Mouse (Mus musculus): ENCODE measurements at regions not wholly inside any gene's neighbourhood (a gene's known extent, or its start where the extent isn't known, plus 50 kb on each side); places are given as distances from the start of the nearest gene placed in this dataset.

DNA sequence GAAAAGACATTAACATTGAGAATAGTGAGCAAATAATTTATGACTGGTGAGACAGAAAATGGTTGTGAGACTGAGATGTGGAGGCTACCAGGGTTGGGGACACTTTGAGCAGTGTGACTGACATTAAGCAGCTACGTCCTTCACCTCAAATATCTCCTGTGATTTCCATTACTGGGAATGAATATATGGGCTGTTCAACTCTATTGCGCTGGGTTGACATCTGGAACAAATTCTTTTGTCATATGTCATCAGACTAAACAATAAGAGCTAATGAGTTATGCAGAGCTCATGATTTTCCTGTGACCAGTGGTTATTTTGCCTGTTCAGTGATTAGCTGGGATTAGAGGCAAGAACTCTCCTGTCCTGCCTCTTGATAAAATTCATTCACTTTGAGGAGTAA, 593.9 kb upstream of the Castor2 start:
- no peaks in the 10 kb centered on the region for H3K4me1 ChIP-seq (ENCODE audit: control insufficient read depth, insufficient read depth, low read length)
- 75% methylated on average over 2 of the region's 2 CpGs for whole genome bisulfite sequencing
- ATAC-seq (ENCODE audit: low read depth) = no peak
- no peak overlapping the region for H3K4me3 ChIP-seq (ENCODE audit: low read depth, low read length)
- H3K4me2 ChIP-seq (ENCODE audit: low read depth, low read length) = no peak overlapping the region
- no peak overlapping the region for H3K9ac ChIP-seq (replicated peaks; ENCODE audit: low read depth, low read length)
- no peaks in the 10 kb centered on the region for H3K36me3 ChIP-seq (ENCODE audit: control insufficient read depth, insufficient read depth, low read length)
- H3K27me3 ChIP-seq (ENCODE audit: control insufficient read depth, insufficient read depth, low read length) = no peaks in the 10 kb centered on the region
- no peaks in the 10 kb centered on the region for H3K9me3 ChIP-seq (ENCODE audit: control insufficient read depth, low read length)
- no peak overlapping the region for H3K27ac ChIP-seq (ENCODE audit: low read depth, low read length)

DNA sequence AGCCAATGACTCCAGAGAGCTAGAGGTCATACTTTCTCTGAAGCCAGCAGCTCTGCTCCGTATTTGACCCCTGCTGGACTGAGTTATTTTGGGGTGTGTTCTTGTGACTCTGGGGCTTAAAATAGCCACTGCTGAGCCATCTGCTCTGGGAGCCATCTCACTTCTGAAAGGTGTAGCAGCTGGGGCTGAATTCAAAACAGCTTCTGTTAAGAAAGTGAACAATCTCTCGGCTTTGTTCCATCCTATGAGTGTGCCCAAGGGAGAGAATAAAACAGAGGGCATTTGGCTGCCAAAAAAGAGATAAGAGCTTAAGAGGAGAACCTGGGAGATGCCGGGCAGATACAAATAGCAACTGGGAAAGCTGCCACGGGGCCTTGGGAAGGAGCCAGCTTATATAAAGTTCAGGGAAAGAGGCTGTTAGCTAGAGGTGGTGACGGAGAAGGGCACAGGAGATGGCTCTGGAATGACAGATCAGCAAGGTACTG, 611.7 kb upstream of the Castor2 start:
- Histone ChIP-seq H3K4me1 (ENCODE audit: control insufficient read depth, insufficient read depth, low read length) (0 out of 2 replicates have a peak, but pooled peaks cover 5% of the 10 kb centered on the region), H3K9ac (replicated peaks; ENCODE audit: low read depth, low read length) (no peak overlapping the region), H3K27ac (ENCODE audit: low read depth, low read length) (no peak overlapping the region), H3K4me2 (ENCODE audit: low read depth, low read length) (no peak overlapping the region), H3K4me3 (ENCODE audit: low read depth, low read length) (no peak overlapping the region), H3K9me3 (ENCODE audit: control insufficient read depth, low read length) (no peaks in the 10 kb centered on the region), H3K27me3 (ENCODE audit: control insufficient read depth, insufficient read depth, low read length) (no peaks in the 10 kb centered on the region), H3K36me3 (ENCODE audit: control insufficient read depth, insufficient read depth, low read length) (no peaks in the 10 kb centered on the region)
- no peak for ATAC-seq (ENCODE audit: low read depth)
- WGBS = 27% methylated on average over 5 of the region's 5 CpGs

DNA sequence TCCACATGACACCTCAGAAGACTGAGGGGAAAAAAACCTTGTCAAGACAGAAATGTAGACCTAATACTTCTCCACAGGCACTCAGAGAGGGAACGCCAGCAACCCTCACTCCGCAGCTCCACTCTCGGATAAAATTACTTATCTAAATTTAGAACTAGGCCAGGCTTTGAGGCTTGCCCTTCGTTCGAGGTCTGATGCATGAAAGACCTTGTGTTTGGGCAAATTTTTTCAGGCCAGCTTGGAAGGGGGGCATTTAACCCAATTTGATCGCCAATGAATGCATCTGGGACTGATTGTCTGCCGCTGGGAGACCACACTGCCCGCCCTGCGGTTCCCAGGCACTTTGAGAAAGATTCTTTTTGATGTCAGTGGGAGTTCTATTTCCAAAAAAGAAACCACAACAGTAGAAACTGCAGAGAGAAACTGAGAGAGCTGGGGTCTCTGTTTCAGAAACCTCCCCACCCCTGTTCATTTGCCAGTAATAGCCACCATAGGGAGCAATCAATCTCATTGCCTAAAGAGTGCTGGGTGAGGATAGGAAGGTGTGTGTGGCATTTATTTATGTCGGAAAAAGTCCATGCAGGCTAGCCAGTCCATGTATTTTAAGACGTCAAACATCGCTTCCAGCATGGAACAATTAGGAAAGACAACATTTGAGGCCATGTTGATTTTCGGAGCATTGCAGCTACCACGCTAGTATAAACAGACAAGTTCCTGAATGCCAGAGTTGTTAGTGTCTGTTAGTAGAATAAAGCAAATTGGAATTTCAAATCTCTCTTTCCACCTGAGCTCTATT, 617.0 kb upstream of the Castor2 start:
- Histone ChIP-seq H3K9ac (replicated peaks; ENCODE audit: low read depth, low read length) (no peak overlapping the region), H3K4me3 (ENCODE audit: low read depth, low read length) (no peak overlapping the region), H3K36me3 (ENCODE audit: control insufficient read depth, insufficient read depth, low read length) (no peaks in the 10 kb centered on the region), H3K27ac (ENCODE audit: low read depth, low read length) (no peak overlapping the region), H3K4me2 (ENCODE audit: low read depth, low read length) (no peak overlapping the region), H3K9me3 (ENCODE audit: control insufficient read depth, low read length) (no peaks in the 10 kb centered on the region), H3K4me1 (ENCODE audit: control insufficient read depth, insufficient read depth, low read length) (no peaks in the 10 kb centered on the region), H3K27me3 (ENCODE audit: control insufficient read depth, insufficient read depth, low read length) (no peaks in the 10 kb centered on the region)
- no peak for ATAC-seq (ENCODE audit: low read depth)
- 55% methylated on average over 14 of the region's 14 CpGs for WGBS

DNA sequence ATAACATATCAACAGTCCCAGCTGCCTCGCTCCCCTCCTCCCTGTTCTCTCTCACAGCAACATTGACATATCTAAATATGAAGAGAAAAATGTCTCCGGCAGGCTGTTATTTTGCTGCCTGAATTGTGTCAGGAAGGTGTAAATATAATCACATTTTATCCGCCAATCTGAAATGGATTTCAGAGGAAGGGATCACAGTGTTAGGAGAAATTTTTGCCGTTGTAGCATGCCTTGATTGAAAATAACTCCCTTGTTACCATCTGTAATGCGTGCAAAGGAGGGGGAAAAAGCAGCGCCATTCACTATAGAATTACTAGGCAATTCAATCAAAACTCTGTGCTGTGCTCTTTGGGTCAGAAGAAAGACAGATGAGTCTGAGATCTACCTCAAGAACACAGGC, 620.3 kb upstream of the Castor2 start:
- H3K9ac ChIP-seq (replicated peaks; ENCODE audit: low read depth, low read length) = no peak overlapping the region
- no peaks in the 10 kb centered on the region for H3K9me3 ChIP-seq (ENCODE audit: control insufficient read depth, low read length)
- H3K36me3 ChIP-seq (ENCODE audit: control insufficient read depth, insufficient read depth, low read length) = no peaks in the 10 kb centered on the region
- no peak overlapping the region for H3K4me3 ChIP-seq (ENCODE audit: low read depth, low read length)
- H3K27ac ChIP-seq (ENCODE audit: low read depth, low read length) = no peak overlapping the region
- no peak overlapping the region for H3K4me2 ChIP-seq (ENCODE audit: low read depth, low read length)
- no peak for ATAC-seq (ENCODE audit: low read depth)
- H3K27me3 ChIP-seq (ENCODE audit: control insufficient read depth, insufficient read depth, low read length) = no peaks in the 10 kb centered on the region
- H3K4me1 ChIP-seq (ENCODE audit: control insufficient read depth, insufficient read depth, low read length) = no peaks in the 10 kb centered on the region
- 82% methylated on average over 6 of the region's 6 CpGs for WGBS

DNA sequence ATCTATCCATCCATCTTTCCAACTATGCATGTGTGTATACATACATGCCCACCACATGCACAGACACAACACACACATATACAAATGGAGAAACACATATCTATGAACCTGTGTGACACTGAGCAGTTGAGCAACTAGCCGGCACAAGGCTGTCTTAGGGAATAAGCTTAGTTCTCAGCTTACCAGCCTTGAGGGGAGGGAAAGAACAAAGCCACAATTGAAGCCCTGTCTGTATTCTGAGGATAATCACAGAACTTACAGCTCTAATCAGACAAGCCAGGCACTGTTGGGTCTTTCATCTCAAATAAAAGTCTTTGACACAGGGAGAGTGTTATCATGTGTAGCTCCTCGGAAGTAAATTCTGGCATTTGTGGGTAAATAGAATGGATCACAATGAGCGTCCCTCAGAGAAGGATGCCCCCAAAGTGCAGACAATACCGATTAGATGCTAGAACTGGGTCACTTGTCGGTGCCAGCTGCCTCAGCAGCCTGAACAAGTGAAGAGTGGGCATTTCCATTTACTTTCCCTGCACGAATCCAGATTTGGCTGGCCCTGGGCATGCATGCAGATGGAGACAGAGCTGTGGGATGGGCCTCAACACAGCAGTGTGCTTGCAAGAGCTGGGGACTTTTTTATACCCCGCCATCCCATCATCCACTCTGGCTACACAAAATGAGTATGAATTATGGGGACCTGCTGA, 646.0 kb upstream of the Castor2 start:
- Histone ChIP-seq H3K27ac (ENCODE audit: low read depth, low read length) (no peak overlapping the region), H3K4me3 (ENCODE audit: low read depth, low read length) (no peak overlapping the region), H3K4me1 (ENCODE audit: control insufficient read depth, insufficient read depth, low read length) (no peaks in the 10 kb centered on the region), H3K4me2 (ENCODE audit: low read depth, low read length) (no peak overlapping the region), H3K9me3 (ENCODE audit: control insufficient read depth, low read length) (no peaks in the 10 kb centered on the region), H3K9ac (replicated peaks; ENCODE audit: low read depth, low read length) (no peak overlapping the region), H3K36me3 (ENCODE audit: control insufficient read depth, insufficient read depth, low read length) (no peaks in the 10 kb centered on the region), H3K27me3 (ENCODE audit: control insufficient read depth, insufficient read depth, low read length) (no peaks in the 10 kb centered on the region)
- ATAC-seq (ENCODE audit: low read depth) = peak; percentile 76
- WGBS = 38% methylated on average over 7 of the region's 7 CpGs

DNA sequence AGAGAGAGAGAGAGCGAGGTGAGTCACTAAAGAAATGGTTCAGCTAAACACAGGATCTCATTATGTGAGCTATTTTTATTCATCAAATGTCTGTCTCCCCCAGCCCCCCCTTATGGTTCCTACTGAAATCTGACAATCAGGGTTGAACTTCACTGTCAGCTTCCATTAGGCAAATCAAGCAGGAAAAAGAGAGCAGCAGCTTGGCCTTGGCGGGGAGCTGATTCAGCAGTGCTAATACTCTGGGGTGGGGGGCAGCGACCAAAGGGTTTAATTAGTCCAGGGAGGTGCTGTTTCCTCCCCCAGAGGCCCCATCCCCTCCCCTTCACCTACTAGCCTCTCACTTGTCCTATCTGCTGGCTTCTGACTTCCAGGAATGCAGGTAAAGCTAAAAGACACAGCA, 649.6 kb upstream of the Castor2 start:
- Histone ChIP-seq H3K4me3 (ENCODE audit: low read depth, low read length) (no peak overlapping the region), H3K4me2 (ENCODE audit: low read depth, low read length) (no peak overlapping the region), H3K9me3 (ENCODE audit: control insufficient read depth, low read length) (no peaks in the 10 kb centered on the region), H3K4me1 (ENCODE audit: control insufficient read depth, insufficient read depth, low read length) (no peaks in the 10 kb centered on the region), H3K9ac (replicated peaks; ENCODE audit: low read depth, low read length) (no peak overlapping the region), H3K36me3 (ENCODE audit: control insufficient read depth, insufficient read depth, low read length) (no peaks in the 10 kb centered on the region), H3K27me3 (ENCODE audit: control insufficient read depth, insufficient read depth, low read length) (no peaks in the 10 kb centered on the region), H3K27ac (ENCODE audit: low read depth, low read length) (no peak overlapping the region)
- ATAC-seq (ENCODE audit: low read depth) = no peak
- WGBS = 78% methylated on average over 3 of the region's 3 CpGs

- no peaks in the 10 kb centered on the region for H3K9me3 ChIP-seq (ENCODE audit: control insufficient read depth, low read length)
- H3K36me3 ChIP-seq (ENCODE audit: control insufficient read depth, insufficient read depth, low read length) = no peaks in the 10 kb centered on the region
- H3K4me3 ChIP-seq (ENCODE audit: low read depth, low read length) = no peak overlapping the region
- H3K9ac ChIP-seq (replicated peaks; ENCODE audit: low read depth, low read length) = no peak overlapping the region
- WGBS = 59% methylated on average over 1 of the region's 1 CpGs
- no peak for ATAC-seq (ENCODE audit: low read depth)
- H3K27me3 ChIP-seq (ENCODE audit: control insufficient read depth, insufficient read depth, low read length) = no peaks in the 10 kb centered on the region
- H3K4me2 ChIP-seq (ENCODE audit: low read depth, low read length) = no peak overlapping the region
- H3K4me1 ChIP-seq (ENCODE audit: control insufficient read depth, insufficient read depth, low read length) = no peaks in the 10 kb centered on the region
- H3K27ac ChIP-seq (ENCODE audit: low read depth, low read length) = no peak overlapping the region
These were observed 698.7 kb upstream of the Castor2 start for GRCm38 (mm10) chr5:133400826-133401225.

DNA sequence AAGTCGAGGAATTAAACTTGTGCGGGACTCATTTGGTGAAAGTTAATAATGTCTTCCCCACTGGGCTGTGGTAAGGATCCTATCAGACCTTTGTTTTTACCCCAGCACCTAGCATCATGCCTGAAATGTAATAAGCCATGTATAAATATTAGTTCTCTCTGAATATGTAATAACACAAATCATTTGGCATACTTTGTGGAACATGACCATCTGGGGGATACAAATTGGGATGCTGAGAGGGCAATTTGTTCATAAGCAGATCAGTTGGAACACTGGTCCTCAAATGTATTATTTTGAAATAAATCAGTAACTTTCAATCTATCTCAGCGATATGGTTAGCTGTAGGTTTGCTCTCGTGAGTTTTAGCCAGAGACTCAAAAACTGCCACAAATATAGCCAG, 709.6 kb upstream of the Castor2 start:
- ATAC-seq (ENCODE audit: low read depth) = no peak
- Histone ChIP-seq H3K36me3 (ENCODE audit: control insufficient read depth, insufficient read depth, low read length) (no peaks in the 10 kb centered on the region), H3K27ac (ENCODE audit: low read depth, low read length) (no peak overlapping the region), H3K9me3 (ENCODE audit: control insufficient read depth, low read length) (no peaks in the 10 kb centered on the region; the same call in 1 of the 2 replicates), H3K4me1 (ENCODE audit: control insufficient read depth, insufficient read depth, low read length) (peaks cover 9% of the 10 kb centered on the region; the same call in 1 of the 2 replicates), H3K9ac (replicated peaks; ENCODE audit: low read depth, low read length) (no peak overlapping the region), H3K4me2 (ENCODE audit: low read depth, low read length) (no peak overlapping the region), H3K4me3 (ENCODE audit: low read depth, low read length) (no peak overlapping the region), H3K27me3 (ENCODE audit: control insufficient read depth, insufficient read depth, low read length) (no peaks in the 10 kb centered on the region)
- 66% methylated on average over 4 of the region's 4 CpGs for whole genome bisulfite sequencing

All from neural tube, embryonic 14.5 days (tissue).